Mouse (Mus musculus) forebrain, embryonic 12.5 days (tissue): ENCODE data around the gene 9930111J21Rik1. TPM values are rescaled to one million over a fixed set of nuclear protein-coding genes. Genes with fewer than 3 reads are reported as not detected.
"Not testable (repeated sequence)": the region's sequence is repeated elsewhere in the genome, so short reads cannot be mapped to it uniquely, and the experiment has no call there.

ENCODE experiments used
- ATAC-seq: fragments of 200-750 bp; cut with Nextera tagmentation; 2 replicates; pipeline ENCODE4 v1.8.0; 2017; ENCODE audit warnings: moderate TSS enrichment; ENCODE audit not compliant: low FRiP score
- H3K27ac ChIP-seq: fragments of 300-500 bp; sonication (generic); 2 replicates; pipeline ENCODE4 v1.5.1; 2016; ENCODE audit warnings: mild to moderate bottlenecking
- H3K27me3 ChIP-seq: fragments of 300-500 bp; sonication (generic); 2 replicates; pipeline ENCODE4 v1.6.1; 2016; ENCODE audit warnings: mild to moderate bottlenecking
- H3K36me3 ChIP-seq: fragments of 300-500 bp; sonication (generic); replicated peaks from 2 replicates; pipeline ENCODE4 v1.6.1; 2016; ENCODE audit warnings: mild to moderate bottlenecking
- H3K4me1 ChIP-seq: fragments of 300-500 bp; sonication (generic); 2 replicates; pipeline ENCODE4 v1.6.1; 2016
- H3K4me2 ChIP-seq: fragments of 300-500 bp; sonication (generic); 2 replicates; pipeline ENCODE4 v1.6.1; 2016; ENCODE audit warnings: mild to moderate bottlenecking, moderate library complexity
- H3K4me3 ChIP-seq: fragments of 300-500 bp; sonication (generic); replicated peaks from 2 replicates; pipeline ENCODE4 v1.5.1; 2016; ENCODE audit warnings: mild to moderate bottlenecking
- H3K9ac ChIP-seq: fragments of 300-500 bp; sonication (generic); 2 replicates; pipeline ENCODE4 v1.6.1; 2016; ENCODE audit warnings: mild to moderate bottlenecking
- H3K9me3 ChIP-seq: fragments of 300-500 bp; sonication (generic); 2 replicates; pipeline ENCODE4 v1.6.1; 2016
- WGBS: fragments of 180-500 bp; shearing (Covaris S2); methylation state at CpG from one replicate; pipeline ENCODE4 v1.1.7; 2016; 5-methylcytosine and 5-hydroxymethylcytosine counted together
- polyA plus RNA-seq: library from polyadenylated mRNA; unstranded; fragments of >200 nt; fragmentation: Nextera tagmentation; extraction: Ambion mirVana; gene quantifications from 2 replicates; pipeline ENCODE4 v1.2.1, GENCODE M21; 2016

The 9930111J21Rik1 gene
- polyA plus RNA-seq, 1 experiment from 2014 or later = 0.23 TPM

- not testable (repeated sequence) for ATAC-seq, H3K9ac ChIP-seq, H3K36me3 ChIP-seq, H3K27me3 ChIP-seq, H3K4me3 ChIP-seq, H3K4me2 ChIP-seq, H3K4me1 ChIP-seq, H3K27ac ChIP-seq, H3K9me3 ChIP-seq
- WGBS = 93% methylated on average over 1 of the region's 1 CpGs
Measured at GRCm38 (mm10) chr11:48901567-48901930, 77.6 kb downstream of the 9930111J21Rik1 start.

DNA sequence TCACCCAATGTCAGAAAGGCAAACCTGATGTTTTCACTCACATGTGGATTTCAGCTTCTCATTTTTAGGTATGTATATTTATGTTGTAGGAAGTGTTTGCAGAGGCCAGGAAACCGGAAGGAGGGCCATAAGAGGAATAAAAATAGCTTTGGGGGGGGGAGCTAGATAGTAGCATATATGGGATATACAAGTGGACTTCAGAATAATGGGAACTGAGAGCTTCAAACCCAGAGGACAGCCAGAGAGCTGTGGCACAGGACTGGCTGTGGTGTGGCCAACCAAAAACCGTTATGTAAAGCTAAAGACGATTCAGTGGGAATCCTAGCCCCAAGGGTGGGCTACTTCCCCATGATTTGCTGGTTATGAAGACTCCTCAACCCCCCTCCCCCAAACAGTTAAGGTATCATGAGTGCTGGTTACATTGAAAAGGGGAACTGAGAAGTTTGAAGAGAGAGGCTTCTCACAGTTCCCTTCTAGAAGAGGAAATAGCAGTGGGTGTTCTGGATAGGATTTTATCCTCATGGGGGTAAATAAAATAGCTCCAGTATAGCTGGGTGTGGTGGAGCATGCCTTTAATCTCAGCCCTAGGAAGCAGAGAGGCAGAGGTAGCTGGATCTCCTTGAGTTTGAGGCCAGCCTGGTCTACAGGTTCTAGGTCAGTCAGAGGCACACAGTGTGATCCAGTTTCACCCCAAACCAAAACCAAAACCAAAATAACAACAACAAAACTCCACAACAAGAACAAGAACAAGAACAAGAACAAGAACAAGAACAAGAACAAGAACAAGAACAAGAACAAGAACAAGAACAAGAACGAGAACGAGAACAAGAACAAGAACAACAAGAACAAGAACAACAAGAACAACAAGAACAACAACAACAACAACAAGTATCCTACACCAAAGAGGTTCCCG is 78.3 kb downstream of the 9930111J21Rik1 start:
- H3K4me3 ChIP-seq, H3K9me3 ChIP-seq, H3K4me2 ChIP-seq, H3K9ac ChIP-seq, H3K27me3 ChIP-seq, H3K36me3 ChIP-seq, H3K27ac ChIP-seq, ATAC-seq, H3K4me1 ChIP-seq: not testable (repeated sequence)
- 84% methylated on average over 6 of the region's 6 CpGs for WGBS

GRCm38 (mm10) chr11:48898812-48899431 is 80.3 kb downstream of the 9930111J21Rik1 start:
- Histone ChIP-seq H3K36me3 (no peaks in the 10 kb centered on the region), H3K4me3 (no peak overlapping the region), H3K9ac (no peak overlapping the region), H3K4me2 (no peak overlapping the region), H3K9me3 (no peaks in the 10 kb centered on the region), H3K27me3 (no peaks in the 10 kb centered on the region), H3K4me1 (no peaks in the 10 kb centered on the region), H3K27ac (no peak overlapping the region)
- 74% methylated on average over 2 of the region's 2 CpGs for WGBS
- ATAC-seq = no peak

Other genes with a start within 250 kb of the 9930111J21Rik1 start
- gene Rack1, start 179.1 kb downstream of the 9930111J21Rik1 start, polyA plus RNA-seq = 512 and 565 TPM in 2 replicates
- 6.2 and 6.8 TPM in 2 replicates for gene Trim41, start 162.0 kb downstream of the 9930111J21Rik1 start, polyA plus RNA-seq
- 0.76 and 1.00 TPM in 2 replicates for gene Trim7, start 153.3 kb downstream of the 9930111J21Rik1 start, polyA plus RNA-seq
- 6.8 and 9.4 TPM in 2 replicates for gene Gm12184, start 152.7 kb downstream of the 9930111J21Rik1 start, polyA plus RNA-seq
- gene Irgm1, start 107.7 kb downstream of the 9930111J21Rik1 start, polyA plus RNA-seq = 1.2 and 1.8 TPM in 2 replicates
- 0.09 TPM in 1 of 2 replicates, not detected in the other for gene Gm5431, start 77.2 kb downstream of the 9930111J21Rik1 start, polyA plus RNA-seq
- gene Psme2b, start 33.2 kb downstream of the 9930111J21Rik1 start, polyA plus RNA-seq = 1.8 and 2.0 TPM in 2 replicates
- gene Olfr56, start 509 bp downstream of the 9930111J21Rik1 start, polyA plus RNA-seq = not detected in 2 replicates
- gene Gm12185, start 12.8 kb upstream of the 9930111J21Rik1 start, polyA plus RNA-seq = not detected in 2 replicates
- not detected in 2 replicates for gene Tgtp1, start 14.8 kb upstream of the 9930111J21Rik1 start, polyA plus RNA-seq
- 0.17 and 0.23 TPM in 2 replicates for gene 9930111J21Rik2, start 71.8 kb upstream of the 9930111J21Rik1 start, polyA plus RNA-seq
- not detected in 2 replicates for gene Tgtp2, start 84.8 kb upstream of the 9930111J21Rik1 start, polyA plus RNA-seq
- gene Ifi47, start 97.2 kb upstream of the 9930111J21Rik1 start, polyA plus RNA-seq = 0.18 and 0.50 TPM in 2 replicates
- gene Olfr1396, start 135.5 kb upstream of the 9930111J21Rik1 start, polyA plus RNA-seq = not detected in 2 replicates
- not detected in 2 replicates for gene Olfr1395, start 162.9 kb upstream of the 9930111J21Rik1 start, polyA plus RNA-seq
- gene Olfr1394, start 175.0 kb upstream of the 9930111J21Rik1 start, polyA plus RNA-seq = not detected in 2 replicates
- 0.17 TPM in 1 of 2 replicates, not detected in the other for gene Btnl9, start 207.8 kb upstream of the 9930111J21Rik1 start, polyA plus RNA-seq
- gene Zfp62, start 223.9 kb upstream of the 9930111J21Rik1 start, polyA plus RNA-seq = 60.5 and 63.3 TPM in 2 replicates